Mouse (Mus musculus) right cerebral cortex, postnatal 36 days (tissue): ENCODE data around the gene Cyp11a1.

Source experiments
- DNase-seq, 2 experiments: peaks; one replicate each; pipeline ENCODE4 v3.0.0; 2022; ENCODE audit warnings: low spot score in 2 of 2, mixed read lengths in 1 of 2

Gene Cyp11a1

DNA sequence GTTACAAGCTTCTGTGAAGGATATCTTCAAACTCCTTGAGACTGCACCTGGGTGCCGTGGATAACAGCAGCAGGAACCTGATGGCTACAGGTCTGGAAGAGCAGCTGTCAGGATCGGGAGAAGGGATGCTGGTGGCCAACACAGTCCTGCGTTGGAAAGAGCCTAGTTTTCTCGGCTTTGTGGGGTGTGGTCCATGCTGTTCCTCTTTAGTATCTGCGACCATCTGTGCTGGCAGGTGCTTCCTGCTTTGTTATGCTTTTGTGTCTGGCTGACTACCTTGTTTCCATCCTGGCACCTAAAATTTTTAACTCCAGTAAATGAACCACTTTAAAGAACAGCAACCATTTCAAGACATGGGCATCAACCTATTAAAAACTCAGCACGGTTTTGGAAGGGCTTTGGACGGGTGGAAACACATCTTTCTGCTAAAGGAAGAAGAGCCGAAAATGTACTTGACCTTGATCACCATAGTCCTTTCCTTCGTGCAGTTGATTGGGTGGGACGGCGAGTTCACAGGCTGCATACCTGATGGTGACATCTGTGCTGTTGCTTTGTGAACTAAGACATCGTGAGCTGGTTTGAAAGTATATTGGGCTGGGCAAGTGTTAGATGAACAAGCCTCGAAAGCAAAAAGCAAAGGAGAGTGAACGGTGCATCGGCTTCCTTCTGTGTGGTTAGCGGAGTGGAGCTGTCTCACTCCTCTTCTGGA, at the start of gene Cyp11a1:
Gene Cyp11a1, plus strand, starts transcription at position 659 of the 709 bp plus-strand sequence.
- DNase-seq: no peak

DNA sequence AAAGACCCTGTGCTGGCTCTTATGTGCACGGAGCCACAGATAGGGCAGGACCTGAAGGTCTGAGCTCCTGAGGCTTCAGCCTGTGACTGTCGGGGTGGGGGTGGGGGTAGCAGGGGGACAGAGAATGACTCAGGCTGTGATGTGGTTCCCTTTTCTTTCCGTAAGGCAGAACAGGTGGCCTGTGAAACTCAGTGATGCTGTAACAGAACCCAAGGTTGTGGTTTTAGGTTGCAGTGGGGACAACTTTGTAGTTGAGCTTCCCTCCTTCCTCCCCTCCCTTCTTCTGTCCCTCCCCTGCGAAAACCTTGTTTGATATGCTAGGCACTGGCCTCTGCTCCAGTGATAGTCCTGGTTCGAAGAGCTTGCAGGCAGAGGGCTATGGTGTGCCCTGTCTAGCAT, 49.4 kb upstream of the Cyp11a1 start:
- DNase-seq: no peak

DNA sequence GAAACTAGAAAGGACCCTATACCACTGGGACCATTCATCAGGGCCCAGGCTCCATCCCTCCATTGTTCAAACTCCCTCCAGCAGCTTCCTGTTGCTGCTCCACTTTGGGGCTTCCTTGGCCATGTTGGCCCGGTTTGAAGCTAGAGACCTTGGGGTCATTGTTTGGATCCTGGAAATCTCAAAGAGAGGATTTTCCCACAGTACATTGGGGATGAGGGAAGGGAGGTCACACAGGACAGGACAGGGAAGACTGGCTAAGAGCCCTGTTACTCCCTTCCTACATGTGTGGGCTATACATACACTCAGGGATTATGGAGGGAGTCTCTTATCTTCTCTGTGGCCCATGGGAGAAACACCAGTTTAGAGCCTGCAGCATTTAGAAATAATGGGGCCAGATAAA, 47.6 kb upstream of the Cyp11a1 start:
- DNase-seq: no peak

DNA sequence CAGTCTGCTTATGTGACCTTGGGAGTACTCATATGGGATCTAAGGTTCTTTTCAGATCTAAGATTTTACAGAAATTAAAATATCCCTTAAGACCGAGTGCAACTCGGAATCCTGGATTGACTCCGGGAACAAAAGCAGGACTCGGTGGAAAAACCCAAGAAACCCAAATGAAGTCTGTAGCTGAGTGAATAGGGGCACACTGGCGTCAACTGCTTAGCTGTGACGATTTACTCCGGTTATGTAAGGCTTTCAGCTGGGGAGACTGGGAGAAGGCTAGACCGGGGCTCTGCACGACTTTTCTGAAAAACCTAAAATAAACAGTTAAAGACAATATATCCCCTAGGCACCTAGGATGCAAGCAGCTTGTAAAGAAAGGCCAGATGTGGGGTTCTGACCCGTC, 46.8 kb upstream of the Cyp11a1 start:
- DNase-seq: no peak

DNA sequence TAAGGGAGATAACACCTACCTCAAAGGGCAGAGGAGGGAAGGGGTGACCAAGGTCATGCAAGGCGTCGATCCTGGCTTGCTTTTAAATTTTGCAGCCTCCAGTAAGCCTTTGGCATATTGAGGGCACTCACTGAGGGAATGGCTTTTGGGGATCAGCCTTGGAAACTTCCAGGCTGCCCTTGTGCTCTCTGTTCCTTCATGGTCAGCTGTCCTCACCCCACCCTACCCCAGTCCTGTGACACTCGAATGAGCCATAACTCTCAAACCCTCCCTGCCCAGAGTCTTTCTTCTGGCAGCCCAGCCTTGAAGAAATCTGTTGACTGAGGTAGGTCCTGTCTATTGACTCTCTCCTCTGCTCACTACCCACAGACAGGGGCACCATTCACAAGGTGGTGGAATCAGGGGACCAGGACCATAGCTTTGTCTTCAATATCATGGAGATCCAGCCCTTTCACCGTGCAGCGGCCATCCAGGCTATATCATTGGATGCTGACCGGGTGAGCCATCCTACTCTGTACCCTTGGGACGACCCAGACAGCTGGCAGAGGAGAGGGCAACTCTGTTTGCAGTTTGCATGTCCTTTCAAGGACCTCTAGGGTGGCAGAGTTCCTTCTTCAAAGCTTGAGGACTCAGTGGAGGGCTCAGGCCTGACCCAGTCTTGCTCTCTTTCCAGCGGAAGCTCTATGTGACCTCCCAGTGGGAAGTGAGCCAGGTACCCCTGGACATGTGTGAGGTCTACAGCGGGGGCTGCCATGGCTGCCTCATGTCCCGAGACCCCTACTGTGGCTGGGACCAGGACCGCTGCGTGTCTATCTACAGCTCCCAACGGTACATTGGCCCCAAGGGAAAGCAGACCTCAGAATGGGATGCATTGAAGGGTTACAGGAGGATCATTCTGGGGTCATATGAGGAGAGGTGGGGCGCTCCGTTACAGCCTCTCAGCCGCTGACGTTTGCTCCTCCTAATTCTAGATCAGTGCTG, 46.0 kb upstream of the Cyp11a1 start:
- no peak for DNase-seq

DNA sequence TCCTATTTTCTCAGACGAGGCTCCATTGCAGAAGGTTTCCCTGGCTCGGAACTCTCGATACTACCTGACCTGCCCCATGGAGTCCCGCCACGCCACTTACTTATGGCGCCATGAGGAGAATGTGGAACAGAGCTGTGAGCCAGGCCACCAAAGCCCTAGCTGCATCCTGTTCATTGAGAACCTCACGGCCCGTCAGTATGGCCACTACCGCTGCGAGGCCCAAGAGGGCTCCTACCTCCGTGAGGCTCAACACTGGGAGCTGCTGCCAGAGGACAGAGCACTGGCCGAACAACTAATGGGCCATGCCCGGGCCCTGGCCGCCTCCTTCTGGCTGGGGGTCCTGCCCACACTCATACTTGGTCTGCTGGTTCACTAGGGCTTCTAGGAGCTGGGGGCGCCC, 45.0 kb upstream of the Cyp11a1 start:
- no peak for DNase-seq

DNA sequence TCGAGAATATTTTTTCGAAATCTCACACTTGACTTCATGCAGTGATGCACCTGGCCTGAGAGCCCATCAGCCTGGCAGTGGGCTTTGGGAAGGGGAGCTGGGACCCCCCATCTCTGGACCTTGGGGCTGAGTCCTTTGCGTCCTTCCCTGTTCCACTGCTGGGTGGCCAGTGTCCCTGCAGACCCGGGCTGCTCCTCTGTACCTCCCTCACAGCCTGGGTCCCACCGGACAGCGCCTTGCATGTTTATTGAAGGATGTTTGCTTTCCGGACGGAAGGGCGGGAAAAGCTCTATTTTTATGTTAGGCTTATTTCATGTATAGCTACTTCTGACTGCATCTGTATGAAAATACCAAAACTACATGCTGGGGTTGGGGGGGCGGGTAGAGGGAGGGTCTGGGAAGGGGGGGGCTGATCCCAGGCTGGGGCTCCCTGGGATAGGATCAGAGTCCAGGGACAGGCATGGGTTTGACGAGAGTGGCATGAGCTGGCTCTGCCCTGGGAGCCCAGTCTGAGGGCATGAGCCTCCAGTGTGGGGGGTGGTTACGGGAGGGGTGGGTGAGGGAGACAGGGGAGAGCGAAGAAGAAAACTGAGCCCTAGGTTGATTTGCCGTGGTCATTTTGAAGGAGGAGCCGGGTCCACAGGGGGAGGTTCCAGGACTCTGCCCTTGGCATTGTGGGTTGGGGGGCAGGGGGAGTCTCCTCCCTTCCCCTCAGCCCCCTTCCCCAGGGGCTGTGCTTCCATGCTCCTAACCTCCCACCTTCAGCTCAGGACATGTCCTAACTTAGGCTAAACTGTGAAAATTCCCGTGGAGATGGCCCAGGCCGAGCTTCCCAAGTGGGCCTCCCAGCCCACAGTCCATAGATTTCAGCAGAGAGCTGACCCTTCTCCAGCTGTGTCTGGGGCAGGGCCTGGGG, 44.1 kb upstream of the Cyp11a1 start:
- DNase-seq: no peak

DNA sequence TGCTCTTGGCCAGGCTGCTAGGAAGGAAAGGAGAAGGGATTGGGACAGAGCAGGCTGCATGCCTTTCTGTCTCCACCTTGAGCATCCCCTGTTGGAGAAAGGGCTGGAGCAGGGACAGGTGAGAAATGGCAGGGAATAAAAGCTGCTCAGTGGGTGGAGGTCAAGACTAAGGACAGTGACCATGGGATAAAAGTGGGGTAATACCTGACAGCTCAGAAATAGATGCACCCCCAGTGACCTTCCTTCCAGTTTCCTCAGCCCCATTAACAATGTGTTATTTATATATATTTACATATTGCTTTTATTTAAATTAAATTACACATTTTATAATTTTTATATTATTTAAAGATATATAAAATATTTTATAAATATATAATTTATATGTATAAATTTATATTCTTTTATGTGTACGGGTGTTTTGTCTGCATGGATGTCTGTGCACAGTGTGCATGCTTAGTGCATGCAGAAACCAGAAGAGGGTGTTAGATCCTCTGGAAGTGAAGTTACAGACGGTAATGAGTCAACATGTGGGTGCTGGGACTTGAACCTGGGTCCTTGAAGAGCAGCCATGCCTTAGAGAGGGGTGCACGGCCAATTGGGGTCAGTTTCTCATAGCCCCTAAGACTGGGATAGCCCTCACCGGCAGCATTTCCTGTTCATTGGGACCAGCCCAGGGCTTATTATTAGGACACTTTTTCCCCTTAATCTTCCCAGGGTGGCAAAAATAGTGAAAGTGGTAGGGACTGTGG, 42.8 kb upstream of the Cyp11a1 start:
- DNase-seq: no peak

DNA sequence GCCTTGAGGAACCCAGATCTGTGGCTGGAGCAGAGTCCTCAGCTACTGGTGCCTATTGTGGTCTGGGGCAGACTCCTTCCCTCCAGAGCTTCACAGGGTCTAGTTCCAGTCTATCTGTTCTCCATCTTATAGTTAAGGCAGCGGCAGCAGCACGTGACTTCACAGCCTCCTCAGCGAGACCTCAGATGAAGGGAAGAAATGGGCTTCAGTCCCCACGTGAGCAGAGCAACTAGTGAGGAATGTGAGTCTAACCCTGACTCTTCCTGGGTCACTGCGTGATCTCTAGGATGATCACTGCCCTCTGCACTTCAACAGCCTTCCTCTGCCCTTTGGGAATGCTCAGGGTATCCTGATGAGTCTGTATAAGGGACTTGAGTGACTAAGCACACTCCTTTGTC, 42.2 kb upstream of the Cyp11a1 start:
- DNase-seq: no peak

DNA sequence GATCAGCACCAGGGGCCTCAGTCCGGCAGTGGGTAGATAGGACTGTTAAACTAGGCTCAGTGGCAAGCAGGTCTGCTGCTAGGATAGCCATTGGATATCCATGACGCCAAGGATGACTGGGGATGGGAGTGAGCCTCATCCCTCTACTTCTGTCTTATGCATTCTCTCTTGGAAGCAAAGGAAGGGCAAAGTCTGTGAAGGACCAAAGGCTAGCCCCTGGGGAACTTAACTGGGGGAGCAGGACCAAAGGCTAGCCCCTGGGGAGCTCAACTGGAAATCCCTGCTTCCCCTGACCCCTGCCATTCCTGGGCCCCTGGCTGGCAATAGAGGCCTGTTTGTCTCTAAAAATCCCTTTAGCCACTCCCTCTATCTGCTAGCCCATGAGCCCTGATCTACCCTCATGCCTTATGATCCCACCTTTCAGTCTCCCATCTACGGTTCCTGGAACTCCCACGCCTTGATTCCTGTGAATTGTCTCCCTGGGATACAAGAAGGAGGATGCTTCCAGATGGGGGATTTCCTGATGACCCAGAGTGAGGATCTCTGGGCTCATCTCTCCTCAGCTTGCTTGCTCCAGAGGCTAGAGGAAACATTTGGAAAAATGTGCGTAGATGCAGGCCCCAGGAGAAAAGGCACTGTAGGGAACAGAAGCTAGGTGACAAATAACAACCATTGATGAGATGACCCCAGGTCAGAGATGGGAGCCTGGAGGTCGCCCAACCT, 41.5 kb upstream of the Cyp11a1 start:
- DNase-seq: no peak

DNA sequence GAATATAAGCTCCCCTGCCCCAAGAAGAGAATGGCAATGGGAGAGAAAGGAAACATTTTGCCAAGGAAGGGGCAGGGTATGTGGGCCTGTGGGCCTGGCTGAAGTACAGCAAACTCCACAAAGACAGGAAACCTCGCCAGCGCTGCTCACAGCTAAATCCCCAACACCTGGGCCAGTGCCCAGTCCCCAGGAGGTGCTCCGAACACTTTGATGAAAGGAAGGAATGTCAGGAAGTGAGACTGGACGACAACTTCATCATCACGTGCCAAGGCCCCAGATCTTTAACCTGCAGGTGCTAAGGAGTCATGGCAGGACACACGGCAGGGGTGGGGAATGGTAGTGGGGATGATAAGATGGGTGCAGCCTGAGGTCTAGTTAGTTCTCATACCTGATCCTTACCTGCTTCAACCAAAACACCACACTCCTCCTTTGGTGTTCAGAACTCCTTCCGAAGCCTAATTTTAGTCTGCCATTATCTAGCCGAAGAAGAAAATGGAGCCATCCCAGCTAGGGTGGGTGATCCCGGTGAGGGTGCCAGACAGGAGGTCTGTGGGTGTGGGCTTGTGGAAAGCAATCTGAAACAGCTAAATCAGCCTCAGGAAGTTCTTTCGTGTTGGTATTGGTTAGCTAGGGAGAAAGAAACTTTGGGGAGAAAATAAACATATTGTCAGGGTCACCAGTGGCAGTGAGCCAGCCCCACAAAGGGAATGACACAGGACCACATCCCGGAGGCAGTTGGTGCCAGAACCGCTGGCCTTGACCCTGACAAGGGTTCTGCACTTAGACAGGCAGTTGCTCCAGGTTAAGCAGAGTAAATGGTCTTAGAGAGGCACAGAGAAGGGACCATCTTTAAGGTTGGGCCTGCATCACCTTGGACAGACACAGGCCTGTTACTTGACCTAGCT, 40.7 kb upstream of the Cyp11a1 start:
- DNase-seq: no peak

DNA sequence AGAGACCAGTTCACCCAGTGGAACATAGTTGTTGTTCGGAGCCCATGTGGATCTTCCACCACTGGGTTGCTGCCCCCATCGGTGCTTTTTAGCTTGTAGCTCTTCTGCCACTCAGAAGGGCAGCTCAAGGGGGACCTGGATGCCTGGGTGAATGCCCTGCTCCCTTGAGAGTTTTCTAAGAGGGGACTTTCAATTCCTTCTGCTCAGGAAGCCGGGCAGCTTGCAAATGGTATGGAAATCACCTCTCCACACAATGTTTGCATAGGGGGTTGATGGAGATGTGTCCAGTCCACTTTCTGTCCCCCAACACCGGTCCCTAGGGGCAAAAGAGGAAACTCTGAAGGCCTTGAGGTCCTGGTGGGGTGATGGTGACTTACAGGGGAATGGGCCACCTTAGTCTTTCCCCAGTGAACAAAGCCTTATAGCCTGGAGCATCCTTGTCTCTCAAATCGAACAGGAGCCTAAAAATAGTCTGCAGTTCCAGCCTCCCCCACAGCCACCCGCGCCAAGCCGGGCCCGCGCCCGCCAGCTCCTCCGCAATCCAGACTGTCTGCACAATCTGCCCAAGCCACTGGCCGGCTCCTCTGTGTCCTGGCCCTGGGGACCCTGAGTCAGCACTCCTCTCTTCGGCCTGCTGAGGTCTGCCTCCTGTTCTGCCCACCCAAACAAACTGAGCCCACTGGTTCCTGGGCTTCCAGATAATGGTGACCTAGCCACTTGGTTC, 38.8 kb upstream of the Cyp11a1 start:
- peak; percentile 63 to 72 for DNase-seq

DNA sequence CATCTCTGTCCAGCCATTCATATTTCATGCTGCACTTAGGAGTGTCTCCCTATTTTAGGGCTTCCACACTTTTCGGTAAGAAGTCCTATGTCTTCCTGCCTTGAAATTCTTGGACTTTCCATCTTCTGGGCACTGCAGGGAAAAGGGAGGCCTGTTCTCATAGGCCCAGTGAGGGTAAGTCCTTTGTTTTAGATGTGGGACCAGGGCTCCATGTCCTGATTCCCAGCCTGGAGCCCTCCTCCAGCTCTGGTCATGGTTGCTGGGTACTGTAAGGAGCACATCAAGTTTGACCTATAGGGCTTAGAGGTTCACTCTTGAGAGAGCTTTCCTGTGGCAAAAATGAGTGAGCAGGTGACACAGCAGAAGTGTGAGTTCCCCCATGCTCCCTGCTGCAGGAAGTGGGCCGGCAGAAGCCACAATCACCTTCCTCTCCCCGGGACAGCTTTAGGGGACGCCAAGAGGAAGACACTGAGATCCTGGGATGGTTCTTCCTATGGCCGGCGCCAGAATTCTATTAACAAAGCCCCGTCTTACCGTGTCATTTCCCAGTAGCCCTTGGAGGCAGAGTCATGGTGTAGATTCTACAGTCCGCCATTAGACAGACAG, 37.9 kb upstream of the Cyp11a1 start:
- DNase-seq: no peak

DNA sequence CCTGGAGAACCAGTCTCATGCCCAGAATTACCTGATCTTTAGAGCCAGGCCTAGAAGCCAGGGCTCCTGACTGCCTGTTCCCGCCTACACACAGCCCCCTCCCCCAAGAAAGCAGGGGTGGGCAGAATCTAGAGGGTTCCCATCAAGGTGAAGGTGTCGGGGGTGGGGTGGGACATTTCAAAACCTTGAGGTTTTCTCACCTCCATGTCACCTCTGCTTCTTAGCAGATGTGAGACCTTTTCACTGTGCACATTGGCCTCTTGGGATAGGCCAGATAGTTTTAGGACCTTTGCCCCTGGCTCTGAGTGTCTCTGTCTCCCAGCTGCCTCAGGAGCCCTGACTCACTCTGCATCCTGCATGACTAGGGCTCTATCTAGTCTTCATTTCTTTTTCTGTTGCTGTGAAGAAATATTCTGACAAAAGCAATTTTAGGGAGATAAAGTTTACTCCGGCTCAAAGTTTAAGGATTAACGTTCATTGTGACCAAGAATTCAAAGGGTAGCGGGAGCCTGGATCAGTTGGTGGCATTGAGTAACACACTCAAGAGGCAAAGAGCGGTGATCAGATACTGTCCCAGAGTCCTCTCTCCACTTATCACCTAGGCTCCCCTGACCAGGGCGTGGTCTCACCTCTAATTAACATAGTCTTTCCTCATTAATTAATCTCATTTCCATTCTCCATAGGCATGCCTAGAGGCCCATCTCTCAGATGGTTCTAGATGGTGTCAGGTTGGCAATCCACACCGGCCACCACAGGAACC, 37.2 kb upstream of the Cyp11a1 start:
- no peak for DNase-seq

DNA sequence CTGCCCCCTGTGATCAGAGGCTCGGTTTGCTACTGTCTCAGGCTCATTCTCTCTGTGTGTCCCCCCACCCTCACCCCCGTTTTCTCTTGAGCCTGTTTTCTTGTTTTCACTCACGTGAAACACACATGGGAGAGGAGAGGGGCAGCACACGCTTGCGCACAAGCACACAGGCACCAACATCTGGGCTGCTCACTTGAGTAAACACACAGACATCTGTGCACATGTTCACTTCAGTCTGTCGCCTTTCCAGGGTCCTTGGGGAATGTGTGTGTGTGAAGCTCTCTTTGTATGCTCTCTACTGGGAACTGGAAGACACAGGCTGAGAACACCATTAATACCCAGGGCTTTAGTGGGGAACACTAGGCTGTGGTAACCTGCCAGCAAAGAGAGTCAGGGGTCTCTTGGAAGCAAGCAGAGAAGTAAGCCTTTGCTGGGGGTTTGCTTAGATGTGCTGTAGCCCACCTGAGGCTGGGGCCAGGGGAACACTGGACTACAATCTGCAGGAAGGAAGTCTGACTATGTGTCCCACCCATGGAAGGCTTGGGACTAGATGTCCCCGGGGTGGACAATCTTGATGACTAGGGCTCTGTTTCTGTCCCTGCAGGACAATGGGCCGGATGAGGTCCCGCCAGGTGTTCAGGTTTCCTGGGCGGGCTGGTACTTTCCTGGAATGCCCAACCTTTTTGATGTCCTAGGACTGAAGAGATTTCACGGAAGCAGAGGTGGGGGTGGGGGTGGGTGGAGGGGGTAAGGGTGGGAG, 36.3 kb upstream of the Cyp11a1 start:
- DNase-seq: no peak

DNA sequence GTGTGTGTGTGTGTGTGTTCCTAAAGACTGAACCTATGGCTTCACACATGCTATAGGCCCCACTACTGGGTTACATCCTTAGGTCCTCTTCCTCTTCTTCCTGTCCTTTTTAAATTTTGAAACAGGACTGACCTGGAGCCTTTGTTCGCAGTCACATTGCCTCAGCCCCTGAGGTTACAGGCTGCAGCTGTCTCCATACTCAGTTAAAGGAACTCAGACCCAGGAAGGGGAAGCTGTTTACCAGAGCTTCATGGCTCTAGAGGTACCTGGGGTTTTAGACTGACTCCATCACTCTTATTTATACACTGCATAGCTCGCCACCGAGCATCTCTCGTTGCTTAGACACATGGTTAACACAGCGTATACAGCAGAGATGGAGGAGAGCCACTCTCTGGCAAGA, 34.8 kb upstream of the Cyp11a1 start:
- DNase-seq: no peak

DNA sequence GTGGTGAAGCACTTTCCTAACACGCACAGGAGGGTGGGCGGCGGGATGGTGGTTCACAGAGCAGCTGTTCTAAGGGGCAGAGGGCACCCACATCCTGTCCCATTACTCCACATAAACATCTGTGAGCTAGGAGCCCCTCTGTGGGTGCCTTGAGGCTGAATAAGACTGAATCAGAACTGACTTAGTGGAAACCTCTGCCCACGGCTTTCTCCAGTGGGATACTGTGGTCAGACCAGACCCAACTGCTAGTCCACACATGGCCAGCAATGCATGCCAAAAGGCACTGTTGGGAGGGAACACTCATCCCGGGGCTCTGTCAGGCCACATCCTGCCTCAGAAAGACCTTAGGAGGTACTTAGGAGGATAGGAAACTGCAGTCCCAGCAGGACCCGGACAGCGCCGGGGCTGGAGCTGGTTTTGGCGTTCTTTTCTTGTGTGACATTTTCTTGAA, 34.0 kb upstream of the Cyp11a1 start:
- no peak for DNase-seq
